Mouse (Mus musculus) heart, postnatal 0 days (tissue): ENCODE results near the gene Pls3. TPM values are rescaled to one million over a fixed set of nuclear protein-coding genes. Genes with fewer than 3 reads are reported as not detected.

Source experiments
- ATAC-seq: fragments of 200-750 bp; cut with Nextera tagmentation; 2 replicates; pipeline ENCODE4 v1.8.0; 2017; ENCODE audit warnings: low read depth, moderate number of reproducible peaks, moderate library complexity; ENCODE audit not compliant: insufficient read depth
- DNase-seq: peaks from one replicate; pipeline ENCODE4 v3.0.0-alpha.2; 2016; ENCODE audit warnings: low spot score
- H3K27ac ChIP-seq: fragments of 300-500 bp; sonication (generic); 2 replicates; pipeline ENCODE4 v1.5.1; 2014; ENCODE audit warnings: low read depth, mild to moderate bottlenecking
- H3K27me3 ChIP-seq: fragments of 300-500 bp; sonication (generic); 2 replicates; pipeline ENCODE4 v1.6.1; 2014; ENCODE audit warnings: low read length, mixed read lengths; ENCODE audit not compliant: control insufficient read depth, insufficient read depth
- H3K36me3 ChIP-seq: fragments of 300-500 bp; sonication (generic); replicated peaks from 2 replicates; pipeline ENCODE4 v1.6.1; 2014; ENCODE audit warnings: low read length, mixed read lengths; ENCODE audit not compliant: control insufficient read depth, insufficient read depth
- H3K4me1 ChIP-seq: fragments of 300-500 bp; sonication (generic); 2 replicates; pipeline ENCODE4 v1.6.1; 2014; ENCODE audit warnings: antibody characterized with exemption; ENCODE audit not compliant: control insufficient read depth, insufficient read depth
- H3K4me2 ChIP-seq: fragments of 300-500 bp; sonication (generic); 2 replicates; pipeline ENCODE4 v1.6.1; 2014; ENCODE audit warnings: low read depth, mild to moderate bottlenecking, low read length, moderate library complexity
- H3K4me3 ChIP-seq: fragments of 300-500 bp; sonication (generic); 2 replicates; pipeline ENCODE4 v1.5.1; 2014; ENCODE audit warnings: low read depth, low read length
- H3K9ac ChIP-seq: fragments of 300-500 bp; sonication (generic); replicated peaks from 2 replicates; pipeline ENCODE4 v1.6.1; 2014; ENCODE audit warnings: low read depth, low read length, mixed read lengths
- H3K9me3 ChIP-seq: fragments of 300-500 bp; sonication (generic); replicated peaks from 2 replicates; pipeline ENCODE4 v1.6.1; 2016; ENCODE audit warnings: low read length; ENCODE audit not compliant: control insufficient read depth
- CTCF ChIP-seq: IDR thresholded peaks from 2 replicates; pipeline ENCODE4 v1.5.1; 2016; ENCODE audit warnings: antibody characterized with exemption, control low read depth, low read depth
- EP300 ChIP-seq: IDR thresholded peaks from 2 replicates; pipeline ENCODE4 v1.6.1; 2016; ENCODE audit warnings: antibody characterized with exemption, low read depth
- WGBS: fragments of 180-500 bp; shearing (Covaris S2); extraction: QIAGEN DNeasy Blood & Tissue Kit; methylation state at CpG from one replicate; pipeline ENCODE4 v1.1.7; 2014; 5-methylcytosine and 5-hydroxymethylcytosine counted together
- polyA plus RNA-seq: library from polyadenylated mRNA; unstranded; fragments of >200 nt; fragmentation: Nextera tagmentation; extraction: Ambion mirVana; gene quantifications from 2 replicates; pipeline ENCODE4 v1.2.1, GENCODE M21; 2015
- total RNA-seq: library from RNA; depleted of rRNA; stranded (reverse); fragments of >200 nt; gene quantifications from 2 replicates; pipeline ENCODE4 v1.2.3, GENCODE M21; 2014; ENCODE audit warnings: low replicate concordance

Pls3 gene
- total and polyA plus RNA-seq, 2 experiments from 2014 or later: 21.9 to 45.5 TPM

- Histone ChIP-seq H3K4me1 (no peaks in the 10 kb centered on the region; the same call in 1 of the 2 replicates), H3K4me3 (no peak overlapping the region), H3K9ac (no peak overlapping the region), H3K4me2 (no peak overlapping the region), H3K27ac (no peak overlapping the region), H3K9me3 (no peaks in the 10 kb centered on the region), H3K27me3 (no peaks in the 10 kb centered on the region), H3K36me3 (no peaks in the 10 kb centered on the region)
- no peak for ATAC-seq
- TF ChIP-seq CTCF (no peak), EP300 (no peak)
- 71% methylated on average over 4 of the region's 4 CpGs for WGBS
- DNase-seq: no peak
Observed at GRCm38 (mm10) chrX:75840263-75840662, 34.7 kb downstream of the Pls3 start.

- ATAC-seq (no peak), DNase-seq (no peak)
- Histone ChIP-seq H3K4me1 (no peaks in the 10 kb centered on the region), H3K4me2 (no peak overlapping the region), H3K9ac (no peak overlapping the region), H3K27me3 (no peaks in the 10 kb centered on the region), H3K4me3 (no peak overlapping the region), H3K27ac (no peak overlapping the region), H3K36me3 (no peaks in the 10 kb centered on the region), H3K9me3 (no peaks in the 10 kb centered on the region)
- WGBS: 76% methylated on average over 2 of the region's 2 CpGs
- no peak for TF ChIP-seq EP300
- TF ChIP-seq CTCF: no peak
Observed at GRCm38 (mm10) chrX:75834836-75835235, 40.1 kb downstream of the Pls3 start.

GRCm38 (mm10) chrX:75834286-75834685, 40.7 kb downstream of the Pls3 start:
- 81% methylated on average over 2 of the region's 2 CpGs for WGBS
- no peak for TF ChIP-seq EP300
- TF ChIP-seq CTCF: no peak
- H3K27ac ChIP-seq: no peak overlapping the region

GRCm38 (mm10) chrX:75833006-75833641, 41.9 kb downstream of the Pls3 start:
- 59% methylated on average over 11 of the region's 11 CpGs for WGBS
- Histone ChIP-seq H3K4me2 (no peak overlapping the region), H3K27ac (peak overlapping the region; percentile 60), H3K27me3 (no peaks in the 10 kb centered on the region), H3K9me3 (no peaks in the 10 kb centered on the region), H3K36me3 (no peaks in the 10 kb centered on the region), H3K4me1 (no peaks in the 10 kb centered on the region), H3K4me3 (no peak overlapping the region), H3K9ac (no peak overlapping the region)
- ATAC-seq (peak; percentile 62; the same call in 1 of the 2 replicates), DNase-seq (no peak)
- TF ChIP-seq CTCF (no peak), EP300 (no peak)

More at GRCm38 (mm10) chrX:75834286-75834685, 40.7 kb downstream of the Pls3 start:
- DNase-seq (no peak), ATAC-seq (no peak)
- Histone ChIP-seq H3K9me3 (no peaks in the 10 kb centered on the region), H3K27me3 (no peaks in the 10 kb centered on the region), H3K36me3 (no peaks in the 10 kb centered on the region), H3K9ac (no peak overlapping the region), H3K4me1 (no peaks in the 10 kb centered on the region), H3K4me3 (no peak overlapping the region), H3K4me2 (no peak overlapping the region)

GRCm38 (mm10) chrX:75829867-75830255, 45.1 kb downstream of the Pls3 start:
- 43% methylated on average over 2 of the region's 2 CpGs for WGBS
- Histone ChIP-seq H3K36me3 (no peaks in the 10 kb centered on the region), H3K9me3 (no peaks in the 10 kb centered on the region), H3K4me2 (no peak overlapping the region), H3K4me3 (no peak overlapping the region), H3K27ac (no peak overlapping the region), H3K4me1 (no peaks in the 10 kb centered on the region), H3K9ac (no peak overlapping the region), H3K27me3 (no peaks in the 10 kb centered on the region)
- DNase-seq (no peak), ATAC-seq (no peak)
- TF ChIP-seq CTCF (no peak), EP300 (no peak)
